Mouse (Mus musculus) left cerebral cortex, postnatal 10 days (tissue): ENCODE data around the gene Lrrfip1. TPM values are rescaled to one million over a fixed set of nuclear protein-coding genes. Genes with fewer than 3 reads are reported as not detected.

Experiments used
- DNase-seq, 2 experiments: peaks; one replicate each; pipeline ENCODE4 v3.0.0; 2021 to 2022; ENCODE audit warnings: low spot score in 2 of 2, mixed read lengths in 1 of 2; ENCODE audit errors: extremely low spot score in 1 of 2
- intact Hi-C: fragments of 180-260 bp; cut with DNase I; formaldehyde crosslinking; loops from one replicate; pipeline ENCODE4 v1.15.1; 2025
- total RNA-seq, 2 experiments: library from RNA; stranded (reverse); gene quantifications; 2 replicates each; pipeline ENCODE4 v1.2.3; 2021

Gene Lrrfip1
- total RNA-seq, 2 experiments from 2014 or later: 71.3 to 79.0 TPM

- intact Hi-C loops: no loop called here
- DNase-seq: no peak
Measured at GRCm38 (mm10) chr1:91015571-91015970, 17.0 kb downstream of the Lrrfip1 start.

GRCm38 (mm10) chr1:91017111-91017758, 18.7 kb downstream of the Lrrfip1 start:
- DNase-seq: peak in 1 of 2 experiments; percentile 69
- intact Hi-C loops: no loop called here

- intact Hi-C loops: no loop called here
- DNase-seq: no peak
Measured at GRCm38 (mm10) chr1:91019346-91019745, 20.8 kb downstream of the Lrrfip1 start.

GRCm38 (mm10) chr1:91021304-91021703, 22.8 kb downstream of the Lrrfip1 start:
- intact Hi-C loops: no loop called here

GRCm38 (mm10) chr1:91022157-91022895, 23.8 kb downstream of the Lrrfip1 start:
- DNase-seq: no peak
- intact Hi-C loops: no loop called here

More at GRCm38 (mm10) chr1:91021304-91021703, 22.8 kb downstream of the Lrrfip1 start:
- no peak for DNase-seq

- intact Hi-C loops: no loop called here
- no peak for DNase-seq
Measured at GRCm38 (mm10) chr1:91023230-91023629, 24.7 kb downstream of the Lrrfip1 start.

GRCm38 (mm10) chr1:91023960-91024359, 25.4 kb downstream of the Lrrfip1 start:
- no peak for DNase-seq
- intact Hi-C loops: no loop called here

GRCm38 (mm10) chr1:91024464-91024863, 25.9 kb downstream of the Lrrfip1 start:
- intact Hi-C loops: no loop called here
- DNase-seq: no peak

- intact Hi-C loops: no loop called here
- no peak for DNase-seq
Measured at GRCm38 (mm10) chr1:91026945-91027344, 28.4 kb downstream of the Lrrfip1 start.

- intact Hi-C loops: no loop called here
- no peak for DNase-seq
Measured at GRCm38 (mm10) chr1:91030383-91030782, 31.8 kb downstream of the Lrrfip1 start.

GRCm38 (mm10) chr1:91031547-91031946, 33.0 kb downstream of the Lrrfip1 start:
- DNase-seq: no peak
- intact Hi-C loops: no loop called here

GRCm38 (mm10) chr1:91032393-91032971, 33.9 kb downstream of the Lrrfip1 start:
- intact Hi-C loops: no loop called here
- no peak for DNase-seq

GRCm38 (mm10) chr1:91034547-91034946, 36.0 kb downstream of the Lrrfip1 start:
- intact Hi-C loops: no loop called here
- no peak for DNase-seq

GRCm38 (mm10) chr1:91035266-91035665, 36.7 kb downstream of the Lrrfip1 start:
- DNase-seq: no peak
- intact Hi-C loops: loop anchor here (5.0 kb wide), 1 partner anchor 38 kb away; the partner anchor contains the start of gene Lrrfip1

- intact Hi-C loops: loop anchor here (5.0 kb wide), 1 partner anchor 40 kb away; the partner anchor contains the start of gene Lrrfip1
- DNase-seq: no peak
Measured at GRCm38 (mm10) chr1:91037213-91037612, 38.7 kb downstream of the Lrrfip1 start.

- DNase-seq: no peak
- intact Hi-C loops: loop anchor here (5.0 kb wide), 1 partner anchor 41 kb away; the partner anchor contains the start of gene Lrrfip1
Measured at GRCm38 (mm10) chr1:91038010-91038409, 39.5 kb downstream of the Lrrfip1 start.

- no peak for DNase-seq
- intact Hi-C loops: loop anchor here (5.0 kb wide), 1 partner anchor 41 kb away; the partner anchor contains the start of gene Lrrfip1
Measured at GRCm38 (mm10) chr1:91038531-91038930, 40.0 kb downstream of the Lrrfip1 start.

GRCm38 (mm10) chr1:91041605-91042004, 43.1 kb downstream of the Lrrfip1 start:
- DNase-seq: no peak
- intact Hi-C loops: no loop called here

GRCm38 (mm10) chr1:91043191-91043590, 44.7 kb downstream of the Lrrfip1 start:
- intact Hi-C loops: no loop called here
- peak in 1 of 2 experiments; percentile 52 for DNase-seq

- intact Hi-C loops: no loop called here
Measured at GRCm38 (mm10) chr1:91044176-91044575, 45.6 kb downstream of the Lrrfip1 start.

More at GRCm38 (mm10) chr1:91044176-91044575, 45.6 kb downstream of the Lrrfip1 start:
- DNase-seq: no peak
